Mouse (Mus musculus): ENCODE data around the gene Cage1. TPM values are rescaled to one million over a fixed set of nuclear protein-coding genes. Genes with fewer than 3 reads are reported as not detected.

Cage1 gene
- 1 to 10 TPM; 1.6 to 2.4 TPM for total RNA-seq (2021)

GRCm38 (mm10) chr13:38037044-38037687, at the start of gene Cage1:
Gene Cage1 (minus strand): TSS chr13:38037069.
- intact Hi-C loops (cut with DNase I), result no loop called here
- DNase-seq, result peak; percentile 97 to 99

GRCm38 (mm10) chr13:38081161-38081560, 44.3 kb upstream of the Cage1 start:
- intact Hi-C loops (cut with DNase I), result no loop called here
- DNase-seq, result no peak

GRCm38 (mm10) chr13:38080725-38081124, 43.9 kb upstream of the Cage1 start:
- DNase-seq, result no peak
- intact Hi-C loops (cut with DNase I), result no loop called here

- no peak for DNase-seq
- intact Hi-C loops (cut with DNase I), result no loop called here
These were observed 43.1 kb upstream of the Cage1 start for GRCm38 (mm10) chr13:38080014-38080413.

- no peak for DNase-seq
- intact Hi-C loops (cut with DNase I), result no loop called here
These were observed 42.5 kb upstream of the Cage1 start for GRCm38 (mm10) chr13:38079366-38079765.

- intact Hi-C loops (cut with DNase I), result no loop called here
- DNase-seq, result no peak
These were observed 42.0 kb upstream of the Cage1 start for GRCm38 (mm10) chr13:38078836-38079235.

GRCm38 (mm10) chr13:38077113-38077512, 40.2 kb upstream of the Cage1 start:
- no peak for DNase-seq
- intact Hi-C loops (cut with DNase I), result no loop called here

- intact Hi-C loops (cut with DNase I), result loop anchor here (5.0 kb wide), 1 partner anchor 73 kb away; no protein-coding TSS in a partner anchor
These were observed 37.5 kb upstream of the Cage1 start for GRCm38 (mm10) chr13:38074404-38074803.

GRCm38 (mm10) chr13:38073374-38074307, 36.8 kb upstream of the Cage1 start:
- intact Hi-C loops (cut with DNase I), result loop anchor here (5.0 kb wide), 1 partner anchor 74 kb away; no protein-coding TSS in a partner anchor
- DNase-seq, result peak; percentile 27 to 42

More at GRCm38 (mm10) chr13:38074404-38074803, 37.5 kb upstream of the Cage1 start:
- DNase-seq, result no peak

GRCm38 (mm10) chr13:38070945-38071344, 34.1 kb upstream of the Cage1 start:
- DNase-seq, result peak; percentile 63
- intact Hi-C loops (cut with DNase I), result loop anchor here (5.0 kb wide), 1 partner anchor 76 kb away; no protein-coding TSS in a partner anchor

- intact Hi-C loops (cut with DNase I), result loop anchor here (5.0 to 10.0 kb wide), 4 partner anchors 107 to 532 kb away; partner anchors contain the start of gene Bmp6
- peak; percentile 68 to 81 for DNase-seq
These were observed 28.2 kb upstream of the Cage1 start for GRCm38 (mm10) chr13:38064854-38065663.

- intact Hi-C loops (cut with DNase I), result loop anchor here (5.0 to 10.0 kb wide), 2 partner anchors 125 to 282 kb away; partner anchors contain the start of gene Bmp6
- no peak for DNase-seq
These were observed 25.8 kb upstream of the Cage1 start for GRCm38 (mm10) chr13:38062678-38063077.

- DNase-seq, result no peak
- intact Hi-C loops (cut with DNase I), result no loop called here
These were observed 13.0 kb upstream of the Cage1 start for GRCm38 (mm10) chr13:38049888-38050287.

- peak; percentile 8 to 17 for DNase-seq
- intact Hi-C loops (cut with DNase I), result no loop called here
These were observed 942 bp upstream of the Cage1 start for GRCm38 (mm10) chr13:38037811-38038210.

GRCm38 (mm10) chr13:38036343-38037043, 376 bp downstream of the Cage1 start, which contains the start of gene Riok1:
Gene Riok1 (plus strand): TSS chr13:38036995.
- peak in 1 of 2 experiments; percentile 18 for DNase-seq

GRCm38 (mm10) chr13:38028407-38028806, 8.5 kb downstream of the Cage1 start:
- intact Hi-C loops (cut with DNase I), result no loop called here
- no peak for DNase-seq

More at GRCm38 (mm10) chr13:38036343-38037043, 376 bp downstream of the Cage1 start, which contains the start of gene Riok1:
- intact Hi-C loops (cut with DNase I), result loop anchor here (1.0 kb wide), 1 partner anchor 43 kb away; no protein-coding TSS in a partner anchor

- intact Hi-C loops (cut with DNase I), result no loop called here
- DNase-seq, result no peak
These were observed 9.1 kb downstream of the Cage1 start for GRCm38 (mm10) chr13:38027618-38028248.

GRCm38 (mm10) chr13:38025874-38026273, 11.0 kb downstream of the Cage1 start:
- intact Hi-C loops (cut with DNase I), result no loop called here
- DNase-seq, result no peak

- intact Hi-C loops (cut with DNase I), result no loop called here
- no peak for DNase-seq
These were observed 18.1 kb downstream of the Cage1 start for GRCm38 (mm10) chr13:38018791-38019190.
